Mouse (Mus musculus): Measurements from ENCODE around the gene C1qtnf1. TPM values are rescaled to one million over a fixed set of nuclear protein-coding genes. Genes with fewer than 3 reads are reported as not detected.

Gene C1qtnf1
- polyA plus RNA-seq, 1 experiment from 2014 or later: 2.9 TPM

DNA sequence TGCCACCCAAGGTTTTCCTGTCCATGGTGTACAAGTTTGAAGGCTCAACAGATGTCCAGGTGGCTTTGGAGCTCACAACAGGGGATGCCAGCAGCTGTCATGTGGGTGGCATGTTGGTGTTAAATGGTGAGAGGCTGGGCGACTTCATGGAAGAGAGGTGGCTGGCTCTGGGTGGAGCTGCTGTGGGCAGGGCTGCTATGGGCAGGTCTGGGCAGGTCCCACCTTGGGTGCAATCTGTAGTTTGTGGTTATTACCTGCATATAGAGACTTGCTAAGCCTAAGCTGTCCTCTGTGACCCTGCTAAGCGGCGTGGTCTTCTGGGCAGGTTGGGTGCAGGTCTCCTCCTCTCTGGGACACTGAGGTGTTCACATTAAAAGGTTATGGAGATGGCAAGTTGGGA, 57.8 kb downstream of the C1qtnf1 start:
- peaks cover 20% of the 10 kb centered on the region for H3K36me3 ChIP-seq (replicated peaks)
- no peak overlapping the region for H3K4me2 ChIP-seq

DNA sequence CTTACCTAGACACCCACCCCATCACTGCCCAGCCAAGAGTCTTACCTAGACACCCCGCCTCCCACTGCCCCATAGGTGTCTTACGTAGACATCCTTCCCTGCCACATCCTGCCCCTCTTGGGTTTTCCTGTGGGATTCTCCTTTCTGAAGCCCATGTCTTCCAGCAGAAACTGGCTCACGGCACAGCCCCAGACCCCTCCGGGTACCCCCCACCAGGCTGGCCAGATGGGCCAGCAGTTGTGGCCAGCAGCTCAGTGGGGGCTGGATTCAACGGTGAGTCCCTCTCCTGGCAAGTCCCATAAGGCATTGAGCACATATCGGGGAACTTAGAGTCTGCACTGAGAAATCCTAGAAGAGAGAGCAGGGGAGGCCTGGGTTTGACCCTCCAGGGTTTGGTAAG, 58.3 kb downstream of the C1qtnf1 start:
- Histone ChIP-seq H3K9me3 (no peaks in the 10 kb centered on the region), H3K4me3 (replicated peaks) (no peak overlapping the region), H3K9ac (no peak overlapping the region), H3K36me3 (replicated peaks) (peaks cover 20% of the 10 kb centered on the region), H3K27me3 (0 out of 2 replicates have a peak, but pooled peaks cover 5% of the 10 kb centered on the region), H3K27ac (no peak overlapping the region), H3K4me2 (no peak overlapping the region), H3K4me1 (peaks cover 8% of the 10 kb centered on the region)
- WGBS: 92% methylated on average over 6 of the region's 6 CpGs
- ATAC-seq (ENCODE audit: low FRiP score): no peak

More for the DNA sequence above, 57.8 kb downstream of the C1qtnf1 start:
- H3K27ac ChIP-seq: no peak overlapping the region
- H3K9ac ChIP-seq: no peak overlapping the region
- H3K9me3 ChIP-seq: no peaks in the 10 kb centered on the region
- H3K4me3 ChIP-seq (replicated peaks): no peak overlapping the region
- WGBS: 90% methylated on average over 3 of the region's 3 CpGs
- no peak for ATAC-seq (ENCODE audit: low FRiP score)
- H3K4me1 ChIP-seq: peaks cover 7% of the 10 kb centered on the region
- H3K27me3 ChIP-seq: 0 out of 2 replicates have a peak, but pooled peaks cover 5% of the 10 kb centered on the region

DNA sequence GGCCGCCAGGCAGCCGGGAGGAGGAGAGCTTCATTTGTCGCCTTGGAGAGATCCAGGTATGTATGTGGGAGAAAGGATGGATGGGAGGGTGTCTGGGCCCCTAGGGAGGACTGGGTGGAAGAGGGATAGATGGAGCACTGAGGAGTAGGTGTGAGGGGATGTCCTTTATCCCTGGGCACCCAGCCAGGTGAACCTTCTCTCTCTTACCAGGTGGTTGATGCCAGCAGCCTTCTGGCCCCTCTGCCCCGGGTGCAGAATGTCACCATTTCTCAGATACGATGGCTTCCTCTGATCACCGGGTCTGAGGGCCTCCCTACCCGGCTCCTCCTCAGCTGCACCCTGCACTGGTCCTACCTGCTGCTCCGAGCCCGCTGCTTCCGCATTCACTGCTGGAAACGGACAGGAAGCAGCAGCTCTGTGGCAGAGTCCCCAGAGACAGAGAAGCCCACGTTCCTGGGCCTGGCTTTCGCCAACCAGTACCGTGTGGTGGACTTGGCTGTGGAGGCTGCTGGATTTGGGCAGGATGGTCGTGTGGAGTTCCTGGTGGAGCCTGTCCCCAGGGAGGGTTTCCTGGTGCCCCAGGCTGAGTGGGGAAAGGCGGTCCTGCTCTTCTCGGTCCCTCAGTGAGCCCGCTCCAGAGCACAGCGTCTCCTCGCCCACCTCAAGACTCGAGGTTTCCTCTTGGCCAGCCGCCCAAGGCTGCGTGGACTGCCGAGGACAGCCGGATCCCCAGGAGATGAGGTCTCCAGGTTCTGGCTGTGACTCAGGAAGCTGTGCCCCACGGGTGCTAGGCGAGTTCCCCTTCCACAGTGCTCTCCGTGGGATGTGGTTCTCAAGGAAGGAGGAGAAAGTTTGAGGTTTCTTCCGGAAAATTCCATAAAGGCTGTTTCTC, 59.1 kb downstream of the C1qtnf1 start:
- Histone ChIP-seq H3K4me3 (replicated peaks) (no peak overlapping the region), H3K36me3 (replicated peaks) (peaks cover 19% of the 10 kb centered on the region), H3K4me2 (no peak overlapping the region), H3K27ac (no peak overlapping the region), H3K9me3 (no peaks in the 10 kb centered on the region), H3K27me3 (0 out of 2 replicates have a peak, but pooled peaks cover 8% of the 10 kb centered on the region), H3K9ac (no peak overlapping the region), H3K4me1 (peaks cover 8% of the 10 kb centered on the region)
- ATAC-seq (ENCODE audit: low FRiP score): no peak
- WGBS: 90% methylated on average over 29 of the region's 29 CpGs

DNA sequence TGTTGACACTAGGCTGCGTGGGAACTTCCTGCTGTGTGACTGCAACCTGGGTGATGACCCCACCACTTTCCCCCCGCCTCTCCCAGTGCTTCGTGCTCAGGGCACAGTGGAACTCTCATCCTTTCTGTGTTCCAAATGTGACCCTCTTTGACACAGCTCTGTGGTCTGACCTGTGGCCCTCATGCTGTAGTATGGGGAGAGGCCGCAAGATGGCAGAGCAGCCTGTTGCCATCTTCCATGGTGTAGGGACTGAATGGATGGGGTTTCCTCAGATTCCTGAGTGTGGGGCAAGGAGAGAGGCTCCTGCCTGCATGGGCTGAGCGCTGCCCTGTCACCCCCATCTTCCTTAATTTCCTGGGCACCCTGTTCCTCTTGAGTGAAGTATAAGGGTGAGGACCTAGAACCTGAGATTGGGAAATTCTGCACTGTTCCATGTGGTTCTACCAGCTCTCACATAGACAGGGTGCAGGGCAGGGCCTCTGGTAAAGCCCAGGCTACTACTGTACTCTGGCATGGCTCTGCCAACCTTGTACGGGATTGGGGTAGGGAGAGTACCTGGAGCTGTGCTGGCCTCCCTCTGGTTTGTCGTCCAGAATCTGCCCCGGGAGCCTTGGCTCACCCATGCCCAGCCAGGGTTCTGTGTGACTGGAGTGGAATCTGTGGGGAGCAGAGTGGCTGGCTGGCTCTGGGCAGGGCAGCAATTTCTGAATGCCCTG, 60.3 kb downstream of the C1qtnf1 start:
- no peak for ATAC-seq (ENCODE audit: low FRiP score)
- no peaks in the 10 kb centered on the region for H3K9me3 ChIP-seq
- no peak overlapping the region for H3K4me3 ChIP-seq (replicated peaks)
- 0 out of 2 replicates have a peak, but pooled peaks cover 8% of the 10 kb centered on the region for H3K27me3 ChIP-seq
- H3K9ac ChIP-seq: no peak overlapping the region
- peaks cover 15% of the 10 kb centered on the region for H3K4me1 ChIP-seq
- H3K36me3 ChIP-seq (replicated peaks): peaks cover 12% of the 10 kb centered on the region
- 64% methylated on average over 8 of the region's 8 CpGs for WGBS
- no peak overlapping the region for H3K4me2 ChIP-seq
- no peak overlapping the region for H3K27ac ChIP-seq

DNA sequence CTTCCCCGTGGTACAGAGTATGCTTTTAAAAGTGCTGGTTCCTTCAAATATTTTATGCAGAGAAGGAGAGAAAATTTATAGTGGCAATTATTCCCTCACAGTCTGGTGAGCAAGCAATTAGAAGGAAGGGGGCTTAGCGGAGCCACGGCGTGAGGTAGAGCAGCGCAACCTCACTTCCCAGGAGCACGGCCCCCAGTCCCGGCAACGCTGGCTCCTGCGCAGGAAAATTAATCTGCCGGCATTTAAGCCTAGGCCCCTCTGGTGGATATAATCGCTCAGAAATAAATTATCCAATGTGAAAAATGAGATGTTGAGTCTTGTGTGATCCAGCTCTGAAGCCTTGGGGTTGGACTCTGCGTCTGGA, 60.9 kb downstream of the C1qtnf1 start:
- ATAC-seq (ENCODE audit: low FRiP score): no peak
- H3K27me3 ChIP-seq: 0 out of 2 replicates have a peak, but pooled peaks cover 8% of the 10 kb centered on the region
- WGBS: 77% methylated on average over 12 of the region's 12 CpGs
- H3K9me3 ChIP-seq: no peaks in the 10 kb centered on the region
- peaks cover 15% of the 10 kb centered on the region for H3K4me1 ChIP-seq
- H3K27ac ChIP-seq: no peak overlapping the region
- no peak overlapping the region for H3K4me3 ChIP-seq (replicated peaks)
- H3K36me3 ChIP-seq (replicated peaks): peaks cover 12% of the 10 kb centered on the region
- no peak overlapping the region for H3K4me2 ChIP-seq
- H3K9ac ChIP-seq: no peak overlapping the region

DNA sequence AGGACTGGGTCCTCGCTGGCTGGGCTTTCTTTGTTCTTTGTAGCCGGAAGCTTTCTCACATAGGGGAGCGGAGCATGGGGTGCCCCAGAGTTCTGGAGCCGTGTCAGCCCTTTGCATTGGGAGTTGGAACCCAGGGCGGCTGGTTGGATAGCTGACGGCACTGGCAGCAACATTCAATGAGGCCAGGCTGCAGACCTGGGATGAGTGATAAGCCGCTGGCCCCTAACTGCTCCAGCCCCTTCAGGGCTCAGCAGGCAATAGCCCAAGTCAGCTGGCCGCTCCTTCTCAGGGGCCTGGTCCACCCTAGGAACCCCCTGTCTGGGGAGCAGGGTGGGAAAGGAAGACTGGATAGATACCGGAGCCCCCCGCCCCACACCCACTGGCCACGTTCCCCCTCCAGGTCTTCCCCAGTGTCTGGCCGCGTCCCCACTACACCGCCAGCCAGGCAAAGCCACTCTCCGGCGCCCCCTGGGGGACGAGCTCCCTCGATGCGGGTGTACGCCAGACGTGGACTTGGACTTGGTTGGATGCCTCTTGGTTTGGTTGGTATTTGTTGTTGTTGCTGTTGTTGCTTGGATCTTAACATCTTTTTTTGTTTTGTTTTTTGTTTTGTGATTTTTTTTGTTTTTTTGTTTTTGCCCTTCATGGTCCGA, 62.7 kb downstream of the C1qtnf1 start:
- ATAC-seq (ENCODE audit: low FRiP score): no peak
- Histone ChIP-seq H3K4me2 (peak overlapping the region; percentile 43), H3K27ac (no peak overlapping the region), H3K9ac (peak overlapping the region; percentile 33; the same call in 1 of the 2 replicates), H3K27me3 (0 out of 2 replicates have a peak, but pooled peaks cover 8% of the 10 kb centered on the region), H3K4me1 (peaks cover 15% of the 10 kb centered on the region), H3K9me3 (no peaks in the 10 kb centered on the region), H3K36me3 (replicated peaks) (peaks cover 7% of the 10 kb centered on the region; the same call in 1 of the 2 replicates), H3K4me3 (replicated peaks) (0 out of 2 replicates have a peak overlapping the region, but pooled peaks have one; percentile 18)
- WGBS: 22% methylated on average over 22 of the region's 22 CpGs

DNA sequence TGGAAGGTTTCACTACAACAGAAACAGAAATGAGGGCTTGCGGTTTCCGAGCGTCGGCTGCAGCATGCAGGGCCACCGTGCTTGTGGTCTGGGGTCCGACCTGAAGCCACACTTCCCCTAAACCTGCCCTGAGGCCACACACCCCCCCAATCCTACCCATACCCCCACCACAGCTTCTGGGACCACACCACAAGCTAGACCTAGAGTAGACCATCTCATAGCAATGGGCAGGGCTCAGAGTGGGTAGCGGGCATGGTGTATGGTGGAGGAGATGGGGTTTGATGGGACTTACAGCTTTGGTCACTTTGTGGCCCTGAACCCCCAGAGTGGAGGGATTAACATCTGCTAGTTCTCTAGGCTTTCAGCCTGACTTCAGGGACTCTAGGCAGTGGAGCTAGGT, 63.2 kb downstream of the C1qtnf1 start:
- H3K9ac ChIP-seq: no peak overlapping the region
- WGBS: 85% methylated on average over 7 of the region's 7 CpGs
- 0 out of 2 replicates have a peak, but pooled peaks cover 8% of the 10 kb centered on the region for H3K27me3 ChIP-seq
- 0 out of 2 replicates have a peak, but pooled peaks cover 7% of the 10 kb centered on the region for H3K36me3 ChIP-seq (replicated peaks)
- no peak overlapping the region for H3K27ac ChIP-seq
- no peak overlapping the region for H3K4me2 ChIP-seq
- peaks cover 17% of the 10 kb centered on the region for H3K4me1 ChIP-seq
- ATAC-seq (ENCODE audit: low FRiP score): no peak
- H3K4me3 ChIP-seq (replicated peaks): no peak overlapping the region
- H3K9me3 ChIP-seq: no peaks in the 10 kb centered on the region

DNA sequence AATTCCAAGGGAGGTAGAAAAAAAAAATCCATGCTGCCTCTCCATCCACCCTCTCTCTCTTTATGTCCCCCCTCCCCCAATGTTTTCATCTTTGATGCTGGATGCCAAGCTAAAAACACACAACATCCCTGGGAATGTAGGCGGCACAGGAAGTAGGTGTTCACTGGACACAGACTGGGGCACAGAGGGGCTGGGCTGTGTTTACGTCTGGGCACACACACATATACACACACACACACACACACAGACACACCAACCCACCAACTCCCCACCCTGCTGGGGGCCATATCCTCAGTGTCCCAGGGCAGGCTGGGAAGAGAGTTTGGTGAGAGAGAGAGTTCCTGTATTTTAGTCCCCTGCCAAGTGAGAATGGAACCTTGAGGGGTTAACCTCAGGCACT, 65.5 kb downstream of the C1qtnf1 start:
- H3K27me3 ChIP-seq: 0 out of 2 replicates have a peak, but pooled peaks cover 11% of the 10 kb centered on the region
- H3K9ac ChIP-seq: no peak overlapping the region
- H3K9me3 ChIP-seq: no peaks in the 10 kb centered on the region
- no peak for ATAC-seq (ENCODE audit: low FRiP score)
- H3K36me3 ChIP-seq (replicated peaks): no peaks in the 10 kb centered on the region
- H3K4me2 ChIP-seq: no peak overlapping the region
- 0 out of 2 replicates have a peak overlapping the region, but pooled peaks have one; percentile 68 for H3K27ac ChIP-seq
- WGBS: 78% methylated on average over 2 of the region's 2 CpGs
- no peak overlapping the region for H3K4me3 ChIP-seq (replicated peaks)
- H3K4me1 ChIP-seq: peaks cover 22% of the 10 kb centered on the region

DNA sequence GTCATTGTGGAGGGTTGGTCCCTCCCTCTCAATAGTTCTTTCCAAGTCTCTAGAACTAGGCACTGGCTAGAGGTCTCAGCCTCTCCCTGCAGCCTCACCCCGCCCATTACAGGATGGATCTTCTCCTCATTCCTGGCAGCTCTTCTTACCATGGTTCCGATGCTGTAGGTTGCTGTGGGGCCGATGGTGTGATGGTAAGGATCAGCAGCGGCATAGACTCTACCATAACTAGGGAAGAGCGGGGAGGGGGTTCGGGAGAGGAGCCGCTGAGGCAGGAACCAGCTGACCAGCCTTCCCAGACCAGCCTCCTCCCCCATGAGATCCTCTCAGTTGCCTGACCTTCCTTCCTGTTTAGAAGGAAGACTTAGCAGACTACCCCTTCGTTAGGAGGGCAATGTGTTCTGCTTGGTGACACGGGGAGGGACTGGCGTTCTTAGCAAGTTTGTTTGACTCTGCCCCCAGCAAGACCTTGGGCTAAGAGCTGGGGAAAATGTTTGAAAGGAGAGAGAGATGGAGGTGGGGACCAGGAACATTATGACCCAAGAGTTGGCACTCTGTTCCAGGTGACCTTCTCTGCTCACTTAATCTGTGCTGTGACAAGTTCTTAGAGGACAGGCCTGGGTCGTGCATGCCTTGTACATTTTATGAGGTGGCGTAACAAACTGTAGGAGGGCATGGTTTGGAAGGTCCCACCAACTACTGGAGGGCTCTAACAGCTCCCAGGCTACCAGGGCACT, 66.2 kb downstream of the C1qtnf1 start:
- Histone ChIP-seq H3K4me3 (replicated peaks) (no peak overlapping the region), H3K4me2 (no peak overlapping the region), H3K9ac (no peak overlapping the region), H3K9me3 (no peaks in the 10 kb centered on the region), H3K4me1 (peaks cover 22% of the 10 kb centered on the region), H3K27ac (no peak overlapping the region), H3K27me3 (0 out of 2 replicates have a peak, but pooled peaks cover 11% of the 10 kb centered on the region), H3K36me3 (replicated peaks) (no peaks in the 10 kb centered on the region)
- no peak for ATAC-seq (ENCODE audit: low FRiP score)
- WGBS: 87% methylated on average over 12 of the region's 12 CpGs

DNA sequence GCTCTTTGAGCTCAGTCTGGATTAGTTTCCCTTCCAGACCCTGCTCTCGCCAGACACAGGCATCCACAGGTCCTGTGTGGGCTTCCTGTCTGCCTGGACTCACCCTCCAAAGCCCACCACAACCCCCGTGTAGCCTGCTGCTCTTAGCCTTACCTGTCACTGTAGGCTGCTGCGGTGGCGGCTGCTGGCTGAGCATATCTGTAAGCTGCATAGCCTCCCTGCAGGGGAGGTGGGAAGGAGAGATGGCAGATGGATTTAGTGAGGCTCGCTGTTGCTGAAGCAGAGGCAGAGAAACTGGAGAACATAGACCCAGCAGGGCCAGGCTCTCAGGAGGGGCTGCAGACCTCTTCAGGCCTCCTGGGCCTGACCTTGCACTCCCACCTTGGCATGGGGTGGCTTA, 67.1 kb downstream of the C1qtnf1 start:
- H3K4me3 ChIP-seq (replicated peaks): no peak overlapping the region
- 43% methylated on average over 5 of the region's 5 CpGs for WGBS
- no peak overlapping the region for H3K27ac ChIP-seq
- no peak overlapping the region for H3K4me2 ChIP-seq
- no peak overlapping the region for H3K9ac ChIP-seq
- no peaks in the 10 kb centered on the region for H3K36me3 ChIP-seq (replicated peaks)
- H3K27me3 ChIP-seq: 0 out of 2 replicates have a peak, but pooled peaks cover 10% of the 10 kb centered on the region
- H3K4me1 ChIP-seq: peaks cover 22% of the 10 kb centered on the region
- H3K9me3 ChIP-seq: no peaks in the 10 kb centered on the region
- no peak for ATAC-seq (ENCODE audit: low FRiP score)

DNA sequence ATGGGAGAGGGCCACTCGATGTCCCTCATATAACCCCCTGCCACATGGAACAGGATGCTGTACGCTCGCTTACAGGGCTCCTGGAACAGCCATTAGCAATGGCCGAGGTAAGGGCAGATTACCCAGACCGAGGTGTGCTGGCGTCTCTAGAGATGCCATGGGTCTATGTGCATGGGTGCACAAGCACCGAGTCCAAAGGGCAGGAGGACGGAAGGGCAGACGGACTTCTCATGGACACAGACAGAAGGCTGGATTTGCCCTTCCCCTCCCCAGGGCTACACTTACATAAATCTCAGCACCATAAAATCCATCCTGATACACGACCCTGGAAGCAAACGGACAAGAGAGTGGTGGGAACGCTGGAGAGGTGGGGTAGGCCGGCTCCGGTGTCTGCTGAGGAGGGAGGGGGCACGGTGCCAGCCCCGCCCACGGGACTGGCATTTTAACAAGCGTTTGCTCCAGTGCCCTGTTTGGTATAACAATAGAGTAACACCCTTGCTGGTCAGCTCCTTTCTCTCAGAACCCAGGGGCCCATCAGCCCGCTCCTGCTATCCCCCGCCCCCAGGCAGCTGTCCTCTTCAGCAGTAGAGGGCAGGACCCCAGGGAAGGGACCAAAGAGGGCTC, 68.2 kb downstream of the C1qtnf1 start:
- 58% methylated on average over 20 of the region's 20 CpGs for WGBS
- Histone ChIP-seq H3K4me3 (replicated peaks) (no peak overlapping the region), H3K4me2 (no peak overlapping the region), H3K27ac (no peak overlapping the region), H3K9me3 (no peaks in the 10 kb centered on the region), H3K4me1 (peaks cover 14% of the 10 kb centered on the region), H3K9ac (no peak overlapping the region), H3K36me3 (replicated peaks) (no peaks in the 10 kb centered on the region), H3K27me3 (0 out of 2 replicates have a peak, but pooled peaks cover 6% of the 10 kb centered on the region)
- ATAC-seq (ENCODE audit: low FRiP score): no peak
